Mouse (Mus musculus): ENCODE measurements around the gene Pax7. TPM values are rescaled to one million over a fixed set of nuclear protein-coding genes. Genes with fewer than 3 reads are reported as not detected.
A peak's percentile ranks its signal among the peaks of the same experiment; 100 is the strongest.

The Pax7 gene
- 1.9 and 2.0 TPM in 2 replicates for polyA plus RNA-seq (2014; fragmentation: Nextera tagmentation; extraction: Ambion mirVana)

DNA sequence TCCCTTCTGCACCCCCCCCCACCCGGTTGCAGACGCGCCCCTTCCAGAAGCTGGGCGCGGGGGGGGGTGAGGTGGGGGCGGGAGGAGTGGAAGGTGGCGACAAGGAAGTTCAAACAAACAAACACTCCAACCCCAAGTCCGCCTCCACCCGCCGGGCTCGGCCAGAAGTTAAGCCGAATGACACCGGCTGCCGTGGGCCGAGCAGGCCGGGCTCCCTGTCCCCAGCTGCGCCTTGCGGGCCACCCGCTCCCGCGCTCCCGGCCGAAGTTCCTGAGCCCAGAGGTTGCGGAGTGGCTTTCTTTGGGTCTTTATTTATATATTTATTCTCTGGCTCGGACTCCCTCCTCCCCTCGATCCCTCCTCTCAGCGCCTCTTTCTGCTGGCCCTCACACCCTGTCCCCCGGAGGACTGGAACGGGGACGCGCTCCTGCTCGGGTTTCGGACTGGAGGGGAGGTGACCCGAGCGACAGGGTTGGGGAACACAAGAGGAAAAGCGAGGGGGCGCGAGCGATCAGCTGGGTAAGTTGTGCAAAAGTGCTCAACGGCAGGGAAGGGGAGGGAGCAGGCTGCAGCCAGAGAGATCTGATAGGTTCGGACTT, at the start of gene Pax7:
Gene Pax7, minus strand, starts transcription at position 493 of the 599 bp plus-strand sequence.
- Histone ChIP-seq H3K4me2 (ENCODE audit: low read depth, low read length) (peak within 1 kb of the TSS; percentile 26), H3K27ac (replicated peaks; ENCODE audit: low read depth, low read length) (peak within 1 kb of the TSS; percentile 62), H3K4me3 (ENCODE audit: low read depth, low read length) (peak within 1 kb of the TSS; percentile 39), H3K27me3 (ENCODE audit: control insufficient read depth, insufficient read depth, low read length) (peaks cover 94% of the 10 kb centered on the region), H3K9ac (replicated peaks; ENCODE audit: low read length) (peak within 1 kb of the TSS; percentile 60), H3K4me1 (ENCODE audit: control insufficient read depth, insufficient read depth, low read length) (peaks cover 9% of the 10 kb centered on the region), H3K36me3 (replicated peaks; ENCODE audit: control insufficient read depth, insufficient read depth, low read depth, low read length) (no peaks in the 10 kb centered on the region), H3K9me3 (replicated peaks; ENCODE audit: control insufficient read depth, low read length) (no peaks in the 10 kb centered on the region)
- under 1% methylated on average over 35 of the region's 41 CpGs for whole genome bisulfite sequencing
- 0 out of 2 replicates have a peak, but pooled peaks have one; percentile 5 for ATAC-seq (replicated peaks; ENCODE audit: insufficient number of reproducible peaks, low FRiP score, low TSS enrichment, low read depth)
- peak; percentile 62 for DNase-seq (ENCODE audit: low spot score)

DNA sequence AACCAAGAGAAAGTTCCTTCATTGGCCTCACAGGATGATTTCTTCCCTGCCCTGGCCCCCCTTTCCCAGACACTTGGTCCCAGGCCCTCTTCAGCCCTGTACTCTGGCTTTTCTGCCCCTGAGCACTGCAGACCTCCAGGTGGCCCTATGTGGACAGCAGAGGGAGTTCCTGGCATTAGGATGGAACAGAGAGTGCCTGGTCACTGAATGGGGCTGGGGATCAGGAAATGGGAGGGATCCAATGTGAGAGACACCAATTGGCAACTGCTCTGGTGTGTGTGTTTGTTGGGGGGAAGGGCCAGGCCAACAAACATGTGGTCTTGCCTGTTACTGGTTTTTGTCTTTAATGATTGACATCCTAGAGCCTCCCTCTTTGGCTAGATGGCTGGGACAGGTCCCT, 48.5 kb upstream of the Pax7 start:
- no peak for DNase-seq (ENCODE audit: low spot score)
- no peak overlapping the region for H3K9ac ChIP-seq (replicated peaks; ENCODE audit: low read length)
- H3K36me3 ChIP-seq (replicated peaks; ENCODE audit: control insufficient read depth, insufficient read depth, low read depth, low read length) = no peaks in the 10 kb centered on the region
- H3K4me2 ChIP-seq (ENCODE audit: low read depth, low read length) = no peak overlapping the region
- no peak overlapping the region for H3K27ac ChIP-seq (replicated peaks; ENCODE audit: low read depth, low read length)
- ATAC-seq (replicated peaks; ENCODE audit: insufficient number of reproducible peaks, low FRiP score, low TSS enrichment, low read depth) = no peak
- no peak overlapping the region for H3K4me3 ChIP-seq (ENCODE audit: low read depth, low read length)
- no peaks in the 10 kb centered on the region for H3K27me3 ChIP-seq (ENCODE audit: control insufficient read depth, insufficient read depth, low read length)
- H3K9me3 ChIP-seq (replicated peaks; ENCODE audit: control insufficient read depth, low read length) = no peaks in the 10 kb centered on the region
- H3K4me1 ChIP-seq (ENCODE audit: control insufficient read depth, insufficient read depth, low read length) = no peaks in the 10 kb centered on the region

DNA sequence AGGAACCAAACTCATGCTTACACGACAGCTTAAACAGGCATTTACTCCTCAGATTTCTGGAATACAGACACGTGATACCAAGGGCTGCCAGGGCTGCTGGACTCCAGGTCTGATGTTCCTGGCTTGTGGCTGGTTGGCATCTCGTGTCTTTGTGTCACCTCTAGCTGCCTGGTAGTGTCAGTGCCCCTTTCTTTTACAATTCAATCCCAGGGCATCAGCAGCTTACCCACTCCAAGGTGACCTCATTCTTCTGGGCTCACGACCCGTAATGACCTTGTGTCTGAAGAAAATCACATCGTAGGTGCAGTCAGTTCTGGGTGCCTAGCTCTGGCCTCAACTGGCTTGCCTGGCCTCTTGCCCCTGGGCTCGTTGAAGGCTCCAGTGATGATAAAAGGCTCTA, 46.0 kb upstream of the Pax7 start:
- no peak overlapping the region for H3K27ac ChIP-seq (replicated peaks; ENCODE audit: low read depth, low read length)
- no peaks in the 10 kb centered on the region for H3K27me3 ChIP-seq (ENCODE audit: control insufficient read depth, insufficient read depth, low read length)

DNA sequence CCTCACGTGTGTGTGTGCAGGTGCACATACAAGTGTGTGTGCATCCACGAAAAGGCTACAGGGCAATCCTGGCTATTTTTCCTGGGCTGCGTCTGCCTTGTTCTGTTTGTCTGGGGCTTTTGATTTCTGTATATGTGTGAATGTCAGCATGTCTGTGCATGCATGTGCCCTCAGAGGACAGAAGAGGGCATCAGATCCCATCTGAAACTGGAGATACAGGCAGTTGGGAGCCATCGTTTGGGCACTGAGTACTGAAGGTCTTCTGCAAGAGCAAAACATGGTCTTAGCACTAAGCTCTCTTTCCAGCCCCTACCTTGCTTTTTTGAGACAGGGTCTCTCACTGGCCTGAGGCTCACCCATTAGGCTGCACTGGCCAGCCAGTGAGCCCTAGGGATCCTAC, 45.1 kb upstream of the Pax7 start:
- DNase-seq (ENCODE audit: low spot score) = no peak
- WGBS = 77% methylated on average over 4 of the region's 4 CpGs

More for the DNA sequence above, 46.0 kb upstream of the Pax7 start:
- H3K4me3 ChIP-seq (ENCODE audit: low read depth, low read length) = no peak overlapping the region
- H3K4me1 ChIP-seq (ENCODE audit: control insufficient read depth, insufficient read depth, low read length) = no peaks in the 10 kb centered on the region
- no peaks in the 10 kb centered on the region for H3K36me3 ChIP-seq (replicated peaks; ENCODE audit: control insufficient read depth, insufficient read depth, low read depth, low read length)
- H3K9ac ChIP-seq (replicated peaks; ENCODE audit: low read length) = no peak overlapping the region
- no peak overlapping the region for H3K4me2 ChIP-seq (ENCODE audit: low read depth, low read length)
- ATAC-seq (replicated peaks; ENCODE audit: insufficient number of reproducible peaks, low FRiP score, low TSS enrichment, low read depth) (no peak), DNase-seq (ENCODE audit: low spot score) (no peak)
- WGBS = 70% methylated on average over 7 of the region's 7 CpGs
- H3K9me3 ChIP-seq (replicated peaks; ENCODE audit: control insufficient read depth, low read length) = no peaks in the 10 kb centered on the region

DNA sequence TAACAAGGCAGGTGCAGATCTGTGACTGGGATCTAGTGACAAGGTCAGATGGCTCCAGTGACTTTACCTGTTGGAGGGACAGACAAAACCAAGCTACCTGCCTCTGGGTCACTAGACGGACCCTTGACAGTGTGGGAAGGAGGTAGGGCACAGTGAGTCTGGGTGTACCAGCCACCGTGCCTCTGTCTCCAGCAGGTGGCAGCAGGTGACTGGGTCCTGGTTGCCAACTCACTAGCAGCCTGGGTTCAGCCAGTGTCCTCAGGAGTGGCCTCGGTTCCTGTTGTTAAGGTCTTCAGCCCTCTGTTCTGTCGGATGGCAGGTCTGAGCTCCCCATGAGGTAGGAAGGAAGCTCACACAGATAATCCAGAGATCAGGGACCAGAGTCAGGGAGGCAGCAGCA, 43.9 kb upstream of the Pax7 start:
- no peak overlapping the region for H3K4me3 ChIP-seq (ENCODE audit: low read depth, low read length)
- H3K9ac ChIP-seq (replicated peaks; ENCODE audit: low read length) = no peak overlapping the region
- 6% methylated on average over 4 of the region's 4 CpGs for WGBS
- DNase-seq (ENCODE audit: low spot score) (peak; percentile 77), ATAC-seq (replicated peaks; ENCODE audit: insufficient number of reproducible peaks, low FRiP score, low TSS enrichment, low read depth) (no peak; the same call in 1 of the 2 replicates)
- H3K36me3 ChIP-seq (replicated peaks; ENCODE audit: control insufficient read depth, insufficient read depth, low read depth, low read length) = no peaks in the 10 kb centered on the region
- H3K27me3 ChIP-seq (ENCODE audit: control insufficient read depth, insufficient read depth, low read length) = no peaks in the 10 kb centered on the region
- H3K9me3 ChIP-seq (replicated peaks; ENCODE audit: control insufficient read depth, low read length) = no peaks in the 10 kb centered on the region
- H3K4me2 ChIP-seq (ENCODE audit: low read depth, low read length) = no peak overlapping the region
- H3K4me1 ChIP-seq (ENCODE audit: control insufficient read depth, insufficient read depth, low read length) = no peaks in the 10 kb centered on the region
- no peak overlapping the region for H3K27ac ChIP-seq (replicated peaks; ENCODE audit: low read depth, low read length)

More for the DNA sequence above, 45.1 kb upstream of the Pax7 start:
- H3K9ac ChIP-seq (replicated peaks; ENCODE audit: low read length) = no peak overlapping the region
- H3K27me3 ChIP-seq (ENCODE audit: control insufficient read depth, insufficient read depth, low read length) = no peaks in the 10 kb centered on the region
- H3K4me2 ChIP-seq (ENCODE audit: low read depth, low read length) = no peak overlapping the region
- no peaks in the 10 kb centered on the region for H3K36me3 ChIP-seq (replicated peaks; ENCODE audit: control insufficient read depth, insufficient read depth, low read depth, low read length)
- H3K4me3 ChIP-seq (ENCODE audit: low read depth, low read length) = no peak overlapping the region
- ATAC-seq (replicated peaks; ENCODE audit: insufficient number of reproducible peaks, low FRiP score, low TSS enrichment, low read depth) = no peak
- H3K27ac ChIP-seq (replicated peaks; ENCODE audit: low read depth, low read length) = no peak overlapping the region
- no peaks in the 10 kb centered on the region for H3K4me1 ChIP-seq (ENCODE audit: control insufficient read depth, insufficient read depth, low read length)
- no peaks in the 10 kb centered on the region for H3K9me3 ChIP-seq (replicated peaks; ENCODE audit: control insufficient read depth, low read length)

DNA sequence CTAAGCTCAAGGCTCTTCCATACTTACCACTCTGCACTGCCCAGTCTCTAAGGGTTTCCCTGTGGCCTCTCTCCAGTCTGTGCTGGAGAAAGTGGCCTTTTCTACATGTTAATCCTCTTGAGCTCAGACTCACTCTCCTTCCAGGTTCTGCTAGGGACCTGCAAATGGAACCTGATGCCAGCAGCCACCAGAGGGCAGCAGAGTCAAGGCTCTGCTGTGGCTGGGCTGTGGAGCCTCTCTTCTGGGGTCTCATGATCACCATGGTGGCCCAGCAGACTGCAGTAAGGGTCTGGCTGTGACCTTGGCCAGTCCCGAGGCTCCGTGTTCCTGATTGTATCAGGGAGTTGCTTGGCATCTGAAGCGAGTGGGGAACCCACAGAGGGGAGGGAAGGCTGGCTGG, 39.3 kb upstream of the Pax7 start:
- Histone ChIP-seq H3K9me3 (replicated peaks; ENCODE audit: control insufficient read depth, low read length) (no peaks in the 10 kb centered on the region), H3K4me1 (ENCODE audit: control insufficient read depth, insufficient read depth, low read length) (no peaks in the 10 kb centered on the region), H3K36me3 (replicated peaks; ENCODE audit: control insufficient read depth, insufficient read depth, low read depth, low read length) (no peaks in the 10 kb centered on the region), H3K9ac (replicated peaks; ENCODE audit: low read length) (no peak overlapping the region), H3K27me3 (ENCODE audit: control insufficient read depth, insufficient read depth, low read length) (no peaks in the 10 kb centered on the region), H3K27ac (replicated peaks; ENCODE audit: low read depth, low read length) (no peak overlapping the region), H3K4me2 (ENCODE audit: low read depth, low read length) (no peak overlapping the region), H3K4me3 (ENCODE audit: low read depth, low read length) (no peak overlapping the region)
- 4% methylated on average over 3 of the region's 3 CpGs for WGBS
- ATAC-seq (replicated peaks; ENCODE audit: insufficient number of reproducible peaks, low FRiP score, low TSS enrichment, low read depth) = peak; percentile 51
- DNase-seq (ENCODE audit: low spot score) = peak; percentile 81

DNA sequence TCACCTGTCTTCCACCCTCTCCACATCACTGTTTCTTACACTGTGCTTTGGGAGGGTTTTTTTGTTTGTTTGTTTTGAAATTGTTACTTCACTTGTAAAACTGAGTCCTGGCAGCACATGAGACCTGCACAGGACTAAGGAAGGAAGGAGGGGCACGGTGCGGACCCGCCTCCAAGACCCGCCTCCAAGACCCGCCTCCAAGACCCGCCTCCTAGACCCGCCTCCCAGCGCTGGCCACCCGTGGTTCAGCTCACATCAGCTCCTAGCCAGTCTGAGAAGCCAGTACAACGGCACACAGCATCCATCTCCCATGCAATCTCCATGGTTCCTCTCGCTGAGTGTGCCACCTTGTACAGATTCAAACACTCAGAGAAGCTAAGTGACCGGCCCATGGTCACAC, 38.4 kb upstream of the Pax7 start:
- no peaks in the 10 kb centered on the region for H3K27me3 ChIP-seq (ENCODE audit: control insufficient read depth, insufficient read depth, low read length)
- H3K4me1 ChIP-seq (ENCODE audit: control insufficient read depth, insufficient read depth, low read length) = no peaks in the 10 kb centered on the region
- H3K36me3 ChIP-seq (replicated peaks; ENCODE audit: control insufficient read depth, insufficient read depth, low read depth, low read length) = no peaks in the 10 kb centered on the region
- H3K27ac ChIP-seq (replicated peaks; ENCODE audit: low read depth, low read length) = no peak overlapping the region
- H3K9me3 ChIP-seq (replicated peaks; ENCODE audit: control insufficient read depth, low read length) = no peaks in the 10 kb centered on the region
- WGBS = 18% methylated on average over 12 of the region's 12 CpGs
- ATAC-seq (replicated peaks; ENCODE audit: insufficient number of reproducible peaks, low FRiP score, low TSS enrichment, low read depth) = no peak
- no peak overlapping the region for H3K9ac ChIP-seq (replicated peaks; ENCODE audit: low read length)
- no peak overlapping the region for H3K4me3 ChIP-seq (ENCODE audit: low read depth, low read length)
- H3K4me2 ChIP-seq (ENCODE audit: low read depth, low read length) = no peak overlapping the region
- peak; percentile 31 for DNase-seq (ENCODE audit: low spot score)

DNA sequence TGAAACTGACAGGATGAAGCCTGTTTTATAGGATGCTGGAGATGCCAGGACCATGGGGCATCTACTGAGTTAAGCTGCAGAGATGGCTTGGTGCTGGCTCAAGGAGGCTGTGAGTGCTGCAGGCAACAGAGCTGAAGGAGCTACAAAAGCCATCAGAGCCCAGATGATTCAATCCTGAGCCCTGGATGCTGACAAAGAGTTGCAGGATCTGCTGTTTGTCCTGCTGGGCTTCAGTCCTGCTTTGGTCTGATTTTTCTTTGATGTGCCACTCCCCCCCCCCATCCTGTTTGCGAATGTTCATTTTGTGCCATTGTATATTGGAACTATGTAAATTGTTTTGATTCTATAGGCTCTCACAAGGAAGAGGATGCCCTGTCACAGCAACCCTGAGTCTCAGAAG, 29.9 kb upstream of the Pax7 start:
- Histone ChIP-seq H3K4me1 (ENCODE audit: control insufficient read depth, insufficient read depth, low read length) (no peaks in the 10 kb centered on the region), H3K27ac (replicated peaks; ENCODE audit: low read depth, low read length) (no peak overlapping the region), H3K27me3 (ENCODE audit: control insufficient read depth, insufficient read depth, low read length) (no peaks in the 10 kb centered on the region), H3K4me2 (ENCODE audit: low read depth, low read length) (no peak overlapping the region), H3K9me3 (replicated peaks; ENCODE audit: control insufficient read depth, low read length) (no peaks in the 10 kb centered on the region), H3K36me3 (replicated peaks; ENCODE audit: control insufficient read depth, insufficient read depth, low read depth, low read length) (no peaks in the 10 kb centered on the region), H3K4me3 (ENCODE audit: low read depth, low read length) (no peak overlapping the region), H3K9ac (replicated peaks; ENCODE audit: low read length) (no peak overlapping the region)
- ATAC-seq (replicated peaks; ENCODE audit: insufficient number of reproducible peaks, low FRiP score, low TSS enrichment, low read depth) (no peak), DNase-seq (ENCODE audit: low spot score) (no peak)
- 94% methylated on average over 1 of the region's 1 CpGs for WGBS
